Mouse (Mus musculus) heart, embryonic 13.5 days (tissue): ENCODE results near the gene Mia. TPM values are rescaled to one million over a fixed set of nuclear protein-coding genes. Genes with fewer than 3 reads are reported as not detected.

Experiments used
- ATAC-seq: fragments of 200-750 bp; cut with Nextera tagmentation; 2 replicates; pipeline ENCODE4 v1.8.0; 2017; ENCODE audit warnings: moderate TSS enrichment; ENCODE audit not compliant: insufficient number of reproducible peaks, low FRiP score, low TSS enrichment; ENCODE audit errors: extremely low read depth
- H3K27ac ChIP-seq: fragments of 300-500 bp; sonication (generic); replicated peaks from 2 replicates; pipeline ENCODE4 v1.5.1; 2015; ENCODE audit warnings: moderate library complexity, mild to moderate bottlenecking, inconsistent platforms
- H3K27me3 ChIP-seq: fragments of 300-500 bp; sonication (generic); replicated peaks from 2 replicates; pipeline ENCODE4 v1.6.1; 2015; ENCODE audit warnings: mild to moderate bottlenecking, inconsistent platforms
- H3K36me3 ChIP-seq: fragments of 300-500 bp; sonication (generic); 2 replicates; pipeline ENCODE4 v1.6.1; 2015; ENCODE audit warnings: mild to moderate bottlenecking, inconsistent platforms
- H3K4me1 ChIP-seq: fragments of 300-500 bp; sonication (generic); 2 replicates; pipeline ENCODE4 v1.6.1; 2015; ENCODE audit warnings: inconsistent platforms
- H3K4me2 ChIP-seq: fragments of 300-500 bp; sonication (generic); 2 replicates; pipeline ENCODE4 v1.6.1; 2015; ENCODE audit warnings: inconsistent platforms, mild to moderate bottlenecking, moderate library complexity
- H3K4me3 ChIP-seq: fragments of 300-500 bp; sonication (generic); 2 replicates; pipeline ENCODE4 v1.5.1; 2015; ENCODE audit warnings: moderate library complexity, mild to moderate bottlenecking, inconsistent platforms
- H3K9ac ChIP-seq: fragments of 300-500 bp; sonication (generic); 2 replicates; pipeline ENCODE4 v1.6.1; 2015; ENCODE audit warnings: inconsistent platforms, mild to moderate bottlenecking, moderate library complexity
- H3K9me3 ChIP-seq: fragments of 300-500 bp; sonication (generic); 2 replicates; pipeline ENCODE4 v1.6.1; 2016; ENCODE audit warnings: inconsistent platforms
- WGBS: fragments of 180-500 bp; shearing (Covaris S2); methylation state at CpG from one replicate; pipeline ENCODE4 v1.1.7; 2015; ENCODE audit warnings: mixed read lengths; 5-methylcytosine and 5-hydroxymethylcytosine counted together
- polyA plus RNA-seq: library from polyadenylated mRNA; unstranded; fragments of >200 nt; fragmentation: Nextera tagmentation; extraction: Ambion mirVana; gene quantifications from 2 replicates; pipeline ENCODE4 v1.2.1, GENCODE M21; 2015

Gene Mia
- polyA plus RNA-seq, 1 experiment from 2014 or later, result 4.8 TPM

- peaks cover 40% of the 10 kb centered on the region for H3K4me1 ChIP-seq
These were observed 21.7 kb downstream of the Mia start for GRCm38 (mm10) chr7:27159256-27159655.

GRCm38 (mm10) chr7:27158171-27158570 is 22.8 kb downstream of the Mia start:
- no peak overlapping the region for H3K27ac ChIP-seq
- peaks cover 55% of the 10 kb centered on the region for H3K36me3 ChIP-seq
- no peak for ATAC-seq
- H3K4me2 ChIP-seq, result no peak overlapping the region
- 90% methylated on average over 9 of the region's 9 CpGs for WGBS
- H3K4me1 ChIP-seq, result peaks cover 32% of the 10 kb centered on the region
- no peak overlapping the region for H3K4me3 ChIP-seq
- H3K9ac ChIP-seq, result no peak overlapping the region
- H3K9me3 ChIP-seq, result no peaks in the 10 kb centered on the region
- no peaks in the 10 kb centered on the region for H3K27me3 ChIP-seq

More at GRCm38 (mm10) chr7:27159256-27159655, 21.7 kb downstream of the Mia start:
- Histone ChIP-seq H3K27me3 (no peaks in the 10 kb centered on the region), H3K9ac (no peak overlapping the region), H3K4me3 (no peak overlapping the region), H3K27ac (no peak overlapping the region), H3K4me2 (no peak overlapping the region), H3K9me3 (no peaks in the 10 kb centered on the region), H3K36me3 (peaks cover 66% of the 10 kb centered on the region)
- WGBS, result 93% methylated on average over 6 of the region's 6 CpGs
- no peak for ATAC-seq

GRCm38 (mm10) chr7:27156005-27156404 is 25.0 kb downstream of the Mia start:
- Histone ChIP-seq H3K27ac (no peak overlapping the region), H3K4me1 (peaks cover 12% of the 10 kb centered on the region), H3K27me3 (no peaks in the 10 kb centered on the region), H3K36me3 (peaks cover 35% of the 10 kb centered on the region), H3K9me3 (no peaks in the 10 kb centered on the region), H3K4me3 (no peak overlapping the region), H3K9ac (no peak overlapping the region), H3K4me2 (no peak overlapping the region)
- 77% methylated on average over 13 of the region's 13 CpGs for WGBS
- ATAC-seq, result no peak

- Histone ChIP-seq H3K27ac (no peak within 1 kb of the TSS), H3K9ac (no peak within 1 kb of the TSS), H3K9me3 (no peaks in the 10 kb centered on the region), H3K4me1 (0 out of 2 replicates have a peak, but pooled peaks cover 2% of the 10 kb centered on the region), H3K36me3 (peaks cover 17% of the 10 kb centered on the region), H3K27me3 (no peaks in the 10 kb centered on the region), H3K4me2 (no peak within 1 kb of the TSS), H3K4me3 (no peak within 1 kb of the TSS)
- WGBS, result 59% methylated on average over 10 of the region's 10 CpGs
- ATAC-seq, result no peak; the same call in 1 of the 2 replicates
These were observed 27.7 kb downstream of the Mia start, which contains the start of gene Cyp2t4 for GRCm38 (mm10) chr7:27153205-27153764. TSS of gene Cyp2t4 (plus strand) at chr7:27153714.

- Histone ChIP-seq H3K36me3 (no peaks in the 10 kb centered on the region), H3K9ac (no peak overlapping the region), H3K4me3 (no peak overlapping the region), H3K27ac (no peak overlapping the region), H3K4me2 (no peak overlapping the region), H3K4me1 (peaks cover 6% of the 10 kb centered on the region), H3K9me3 (peaks cover 6% of the 10 kb centered on the region; the same call in 1 of the 2 replicates), H3K27me3 (no peaks in the 10 kb centered on the region)
- ATAC-seq, result no peak
- 48% methylated on average over 8 of the region's 8 CpGs for WGBS
These were observed 44.5 kb downstream of the Mia start for GRCm38 (mm10) chr7:27136410-27136996.

GRCm38 (mm10) chr7:27133757-27134156 is 47.2 kb downstream of the Mia start:
- no peak overlapping the region for H3K9ac ChIP-seq
- no peaks in the 10 kb centered on the region for H3K27me3 ChIP-seq
- no peak overlapping the region for H3K27ac ChIP-seq
- H3K4me3 ChIP-seq, result no peak overlapping the region
- 73% methylated on average over 4 of the region's 4 CpGs for WGBS
- no peaks in the 10 kb centered on the region for H3K36me3 ChIP-seq
- H3K4me2 ChIP-seq, result no peak overlapping the region
- 0 out of 2 replicates have a peak, but pooled peaks cover 3% of the 10 kb centered on the region for H3K9me3 ChIP-seq
- peaks cover 6% of the 10 kb centered on the region for H3K4me1 ChIP-seq
- no peak for ATAC-seq

- H3K36me3 ChIP-seq, result no peaks in the 10 kb centered on the region
- H3K4me3 ChIP-seq, result no peak overlapping the region
- H3K27ac ChIP-seq, result no peak overlapping the region
- H3K9me3 ChIP-seq, result 0 out of 2 replicates have a peak, but pooled peaks cover 3% of the 10 kb centered on the region
- no peaks in the 10 kb centered on the region for H3K27me3 ChIP-seq
- peaks cover 6% of the 10 kb centered on the region for H3K4me1 ChIP-seq
- no peak for ATAC-seq
- no peak overlapping the region for H3K9ac ChIP-seq
- WGBS, result 40% methylated on average over 12 of the region's 12 CpGs
- H3K4me2 ChIP-seq, result no peak overlapping the region
These were observed 47.8 kb downstream of the Mia start for GRCm38 (mm10) chr7:27133156-27133555.

- Histone ChIP-seq H3K9ac (no peak overlapping the region), H3K4me3 (no peak overlapping the region), H3K36me3 (no peaks in the 10 kb centered on the region), H3K4me2 (no peak overlapping the region), H3K27me3 (no peaks in the 10 kb centered on the region), H3K4me1 (peaks cover 6% of the 10 kb centered on the region), H3K27ac (no peak overlapping the region), H3K9me3 (0 out of 2 replicates have a peak, but pooled peaks cover 3% of the 10 kb centered on the region)
- ATAC-seq, result no peak
- 12% methylated on average over 10 of the region's 10 CpGs for WGBS
These were observed 48.4 kb downstream of the Mia start for GRCm38 (mm10) chr7:27132588-27132987.

- no peaks in the 10 kb centered on the region for H3K36me3 ChIP-seq
- H3K9me3 ChIP-seq, result 0 out of 2 replicates have a peak, but pooled peaks cover 3% of the 10 kb centered on the region
- H3K4me1 ChIP-seq, result peaks cover 6% of the 10 kb centered on the region
- no peak overlapping the region for H3K4me3 ChIP-seq
- no peaks in the 10 kb centered on the region for H3K27me3 ChIP-seq
- H3K27ac ChIP-seq, result no peak overlapping the region
- no peak for ATAC-seq
- no peak overlapping the region for H3K9ac ChIP-seq
- no peak overlapping the region for H3K4me2 ChIP-seq
- 55% methylated on average over 2 of the region's 2 CpGs for WGBS
These were observed 49.6 kb downstream of the Mia start for GRCm38 (mm10) chr7:27131387-27131786.

GRCm38 (mm10) chr7:27130521-27131370 is 50.2 kb downstream of the Mia start:
- Histone ChIP-seq H3K9me3 (0 out of 2 replicates have a peak, but pooled peaks cover 3% of the 10 kb centered on the region), H3K36me3 (no peaks in the 10 kb centered on the region), H3K27me3 (no peaks in the 10 kb centered on the region), H3K9ac (no peak overlapping the region), H3K4me3 (no peak overlapping the region), H3K4me2 (no peak overlapping the region), H3K4me1 (peaks cover 6% of the 10 kb centered on the region), H3K27ac (no peak overlapping the region)
- ATAC-seq, result no peak
- 83% methylated on average over 22 of the region's 22 CpGs for WGBS

- 75% methylated on average over 12 of the region's 12 CpGs for WGBS
These were observed 51.1 kb downstream of the Mia start for GRCm38 (mm10) chr7:27129811-27130210.

More at GRCm38 (mm10) chr7:27129811-27130210, 51.1 kb downstream of the Mia start:
- H3K4me3 ChIP-seq, result no peak overlapping the region
- no peak for ATAC-seq
- no peaks in the 10 kb centered on the region for H3K36me3 ChIP-seq
- H3K27ac ChIP-seq, result no peak overlapping the region
- 0 out of 2 replicates have a peak, but pooled peaks cover 3% of the 10 kb centered on the region for H3K9me3 ChIP-seq
- H3K27me3 ChIP-seq, result no peaks in the 10 kb centered on the region
- H3K4me2 ChIP-seq, result no peak overlapping the region
- H3K9ac ChIP-seq, result no peak overlapping the region
- peaks cover 6% of the 10 kb centered on the region for H3K4me1 ChIP-seq
